Mouse (Mus musculus) stomach, embryonic 14.5 days (tissue): ENCODE measurements at regions not wholly inside any gene's neighbourhood (a gene's known extent, or its start where the extent isn't known, plus 50 kb on each side); places are given as distances from the start of the nearest gene placed in this dataset.

Experiments
- ATAC-seq: fragments of 200-750 bp; cut with Nextera tagmentation; 2 replicates; pipeline ENCODE4 v1.8.0; 2017; ENCODE audit warnings: low read depth, moderate TSS enrichment; ENCODE audit not compliant: insufficient number of reproducible peaks, insufficient read depth, low FRiP score
- H3K27ac ChIP-seq: fragments of 300-500 bp; sonication (generic); 2 replicates; pipeline ENCODE4 v1.5.1; 2014; ENCODE audit warnings: mild to moderate bottlenecking, low read length, moderate library complexity, mixed read lengths
- H3K27me3 ChIP-seq: fragments of 300-500 bp; sonication (generic); 2 replicates; pipeline ENCODE4 v1.6.1; 2014; ENCODE audit warnings: low read length, control low read depth, mixed read lengths; ENCODE audit not compliant: control insufficient read depth, insufficient read depth
- H3K36me3 ChIP-seq: fragments of 300-500 bp; sonication (generic); 2 replicates; pipeline ENCODE4 v1.6.1; 2014; ENCODE audit warnings: mild to moderate bottlenecking, control low read depth, low read length, moderate library complexity, mixed read lengths; ENCODE audit not compliant: control insufficient read depth, insufficient read depth
- H3K4me1 ChIP-seq: fragments of 300-500 bp; sonication (generic); 2 replicates; pipeline ENCODE4 v1.6.1; 2014; ENCODE audit warnings: low read length, control low read depth, mixed read lengths; ENCODE audit not compliant: control insufficient read depth, insufficient read depth
- H3K4me2 ChIP-seq: fragments of 300-500 bp; sonication (generic); replicated peaks from 2 replicates; pipeline ENCODE4 v1.6.1; 2014; ENCODE audit warnings: low read depth, low read length, control low read depth
- H3K4me3 ChIP-seq: fragments of 300-500 bp; sonication (generic); 2 replicates; pipeline ENCODE4 v1.5.1; 2014; ENCODE audit warnings: low read depth, low read length, control low read depth
- H3K9ac ChIP-seq: fragments of 300-500 bp; sonication (generic); replicated peaks from 2 replicates; pipeline ENCODE4 v1.6.1; 2014; ENCODE audit warnings: low read depth, mild to moderate bottlenecking, control low read depth, low read length, moderate library complexity, mixed read lengths
- H3K9me3 ChIP-seq: fragments of 300-500 bp; sonication (generic); 2 replicates; pipeline ENCODE4 v1.6.1; 2016; ENCODE audit warnings: low read depth, low read length, control low read depth; ENCODE audit not compliant: control insufficient read depth
- WGBS: fragments of 180-500 bp; shearing (Covaris S2); extraction: QIAGEN DNeasy Blood & Tissue Kit; methylation state at CpG from one replicate; pipeline ENCODE4 v1.1.7; 2014; 5-methylcytosine and 5-hydroxymethylcytosine counted together

DNA sequence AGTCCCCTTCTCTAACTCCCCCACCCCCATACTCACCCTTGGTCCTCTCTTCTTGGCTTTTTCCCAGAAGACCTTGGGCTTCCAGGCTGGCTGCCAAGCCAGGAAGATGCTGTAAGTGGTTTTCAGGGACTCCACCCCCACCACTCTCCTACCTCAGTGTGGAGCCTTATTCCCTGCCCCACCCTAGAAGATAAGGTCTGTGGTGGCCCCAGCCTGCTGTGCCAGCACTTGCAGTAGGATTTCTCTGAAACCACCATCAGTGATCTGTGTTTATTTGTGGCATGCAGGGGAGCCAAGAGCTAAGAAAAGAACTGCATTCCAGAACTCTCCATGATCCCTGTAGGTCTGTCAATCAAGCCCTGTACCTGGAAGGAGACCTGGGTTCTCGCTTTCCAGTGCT lies 346.4 kb upstream of the Tnp1 start:
- Histone ChIP-seq H3K27me3 (no peaks in the 10 kb centered on the region), H3K36me3 (no peaks in the 10 kb centered on the region), H3K9me3 (no peaks in the 10 kb centered on the region), H3K4me1 (peaks cover 40% of the 10 kb centered on the region), H3K27ac (peak overlapping the region; percentile 87; the same call in 1 of the 2 replicates), H3K4me3 (no peak overlapping the region), H3K9ac (no peak overlapping the region), H3K4me2 (no peak overlapping the region)
- WGBS = 39% methylated on average over 1 of the region's 1 CpGs
- peak; percentile 24; the same call in 1 of the 2 replicates for ATAC-seq

- peak overlapping the region; percentile 87; the same call in 1 of the 2 replicates for H3K27ac ChIP-seq
Observed at GRCm38 (mm10) chr1:73361300-73361699, 345.6 kb upstream of the Tnp1 start.

GRCm38 (mm10) chr1:73354447-73354846 lies 338.7 kb upstream of the Tnp1 start:
- Histone ChIP-seq H3K9me3 (no peaks in the 10 kb centered on the region), H3K36me3 (no peaks in the 10 kb centered on the region), H3K4me1 (no peaks in the 10 kb centered on the region), H3K27ac (no peak overlapping the region), H3K4me3 (no peak overlapping the region), H3K9ac (no peak overlapping the region), H3K4me2 (no peak overlapping the region), H3K27me3 (no peaks in the 10 kb centered on the region)
- no peak for ATAC-seq
- WGBS = 71% methylated on average over 1 of the region's 1 CpGs

More at GRCm38 (mm10) chr1:73361300-73361699, 345.6 kb upstream of the Tnp1 start:
- Histone ChIP-seq H3K36me3 (no peaks in the 10 kb centered on the region), H3K4me2 (no peak overlapping the region), H3K9ac (no peak overlapping the region), H3K4me3 (no peak overlapping the region), H3K4me1 (peaks cover 40% of the 10 kb centered on the region), H3K27me3 (no peaks in the 10 kb centered on the region), H3K9me3 (no peaks in the 10 kb centered on the region)
- WGBS = 63% methylated on average over 7 of the region's 7 CpGs
- no peak for ATAC-seq

GRCm38 (mm10) chr1:73348476-73348875 lies 332.8 kb upstream of the Tnp1 start:
- no peak for ATAC-seq
- Histone ChIP-seq H3K4me2 (no peak overlapping the region), H3K9me3 (no peaks in the 10 kb centered on the region), H3K27me3 (no peaks in the 10 kb centered on the region), H3K27ac (no peak overlapping the region), H3K4me1 (no peaks in the 10 kb centered on the region), H3K9ac (no peak overlapping the region), H3K36me3 (no peaks in the 10 kb centered on the region), H3K4me3 (no peak overlapping the region)
- 41% methylated on average over 6 of the region's 6 CpGs for WGBS

DNA sequence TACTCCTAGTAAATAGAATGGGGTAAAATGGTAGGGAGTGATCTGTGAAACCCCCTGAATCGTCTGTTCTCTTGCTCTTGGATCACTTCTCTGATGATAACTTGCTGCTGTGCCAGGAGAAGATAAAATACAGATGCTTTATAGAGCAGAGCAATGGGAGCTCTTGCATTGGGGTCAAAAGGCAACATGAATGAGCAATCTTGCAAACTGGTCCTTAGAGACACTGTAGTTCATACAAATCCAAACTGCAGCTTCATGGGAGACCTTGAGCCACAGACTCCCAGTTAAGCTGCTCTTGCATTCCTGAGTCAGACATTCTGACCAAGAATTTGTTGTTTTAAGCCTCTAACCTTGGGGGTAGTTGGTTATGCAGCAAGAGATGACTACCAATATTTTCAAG lies 328.9 kb upstream of the Tnp1 start:
- H3K27ac ChIP-seq = no peak overlapping the region
- peaks cover 2% of the 10 kb centered on the region; the same call in 1 of the 2 replicates for H3K4me1 ChIP-seq
- H3K9me3 ChIP-seq = no peaks in the 10 kb centered on the region
- H3K36me3 ChIP-seq = no peaks in the 10 kb centered on the region
- H3K9ac ChIP-seq = no peak overlapping the region
- no peak for ATAC-seq
- H3K4me3 ChIP-seq = no peak overlapping the region
- H3K27me3 ChIP-seq = no peaks in the 10 kb centered on the region
- H3K4me2 ChIP-seq = no peak overlapping the region
- WGBS = 39% methylated on average over 1 of the region's 1 CpGs

DNA sequence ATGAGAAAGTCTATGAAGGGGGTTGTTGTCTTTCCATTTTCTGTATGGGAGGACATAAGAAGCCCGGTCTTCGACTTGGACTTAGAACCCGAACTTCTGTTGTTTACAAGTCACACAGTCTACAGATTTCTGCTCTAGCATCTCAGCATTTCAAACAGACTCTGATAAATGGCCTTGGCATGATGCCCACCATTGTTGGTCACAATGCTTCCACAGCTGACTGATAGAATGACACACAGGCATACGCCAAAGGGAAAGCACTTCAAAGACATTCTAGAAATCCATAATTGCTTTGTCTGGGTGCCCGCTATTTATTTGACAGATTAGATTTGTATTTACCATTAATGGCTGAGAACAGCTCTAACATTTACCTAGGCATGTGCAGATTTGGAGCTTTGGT lies 326.2 kb upstream of the Tnp1 start:
- no peaks in the 10 kb centered on the region for H3K36me3 ChIP-seq
- no peak overlapping the region for H3K4me3 ChIP-seq
- no peak for ATAC-seq
- no peaks in the 10 kb centered on the region for H3K27me3 ChIP-seq
- H3K9me3 ChIP-seq = no peaks in the 10 kb centered on the region
- H3K9ac ChIP-seq = no peak overlapping the region
- H3K4me1 ChIP-seq = peaks cover 2% of the 10 kb centered on the region; the same call in 1 of the 2 replicates
- H3K27ac ChIP-seq = no peak overlapping the region
- 56% methylated on average over 5 of the region's 5 CpGs for WGBS
- no peak overlapping the region for H3K4me2 ChIP-seq

DNA sequence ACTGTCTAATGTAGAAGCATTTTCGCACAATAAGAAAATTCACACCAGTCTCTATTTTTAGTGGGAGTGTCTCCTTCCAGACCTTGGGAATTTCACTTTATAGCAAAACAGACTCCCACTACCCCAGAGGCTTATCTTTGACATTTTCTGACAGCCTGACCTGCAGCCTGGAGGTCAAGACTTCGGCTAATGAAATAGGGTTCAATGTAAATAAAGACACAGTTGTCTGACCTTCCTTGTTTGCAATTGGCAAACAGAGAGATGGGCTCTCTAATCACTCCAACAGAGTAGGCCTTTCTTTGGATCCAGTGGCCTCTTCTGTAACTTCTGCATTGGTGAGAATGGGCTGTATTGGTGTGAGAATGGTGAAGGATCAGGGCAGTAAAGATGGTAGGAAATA lies 321.7 kb upstream of the Tnp1 start:
- Histone ChIP-seq H3K4me2 (no peak overlapping the region), H3K9ac (no peak overlapping the region), H3K4me1 (peaks cover 2% of the 10 kb centered on the region; the same call in 1 of the 2 replicates), H3K27me3 (no peaks in the 10 kb centered on the region), H3K36me3 (no peaks in the 10 kb centered on the region), H3K4me3 (no peak overlapping the region), H3K9me3 (no peaks in the 10 kb centered on the region), H3K27ac (no peak overlapping the region)
- ATAC-seq = no peak
- 39% methylated on average over 2 of the region's 2 CpGs for WGBS

GRCm38 (mm10) chr1:73309556-73309955 lies 293.8 kb upstream of the Tnp1 start:
- no peak for ATAC-seq
- no peak overlapping the region for H3K4me2 ChIP-seq
- H3K9me3 ChIP-seq = no peaks in the 10 kb centered on the region
- H3K9ac ChIP-seq = no peak overlapping the region
- 82% methylated on average over 4 of the region's 4 CpGs for WGBS
- no peaks in the 10 kb centered on the region for H3K36me3 ChIP-seq
- no peak overlapping the region for H3K4me3 ChIP-seq
- peaks cover 6% of the 10 kb centered on the region; the same call in 1 of the 2 replicates for H3K4me1 ChIP-seq
- no peak overlapping the region for H3K27ac ChIP-seq
- no peaks in the 10 kb centered on the region for H3K27me3 ChIP-seq

DNA sequence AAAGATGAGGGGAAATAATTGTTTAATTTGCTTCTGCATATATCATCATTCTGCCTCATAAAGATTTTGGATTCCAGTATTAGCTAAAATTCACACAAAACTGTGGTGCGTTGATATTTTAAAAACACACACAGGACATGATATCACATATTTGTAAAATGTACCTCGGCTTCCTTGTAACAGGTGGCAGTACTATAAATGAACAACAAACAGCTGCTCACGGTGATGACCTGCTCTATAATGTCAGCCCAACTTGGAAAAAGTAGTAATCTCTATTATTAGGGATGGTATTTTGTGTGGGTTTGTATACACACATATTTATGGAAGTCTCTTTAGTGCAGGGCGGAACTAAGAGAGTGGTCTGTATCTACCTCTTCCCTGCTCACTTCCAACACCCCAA lies 292.7 kb upstream of the Tnp1 start:
- H3K4me1 ChIP-seq = peaks cover 6% of the 10 kb centered on the region; the same call in 1 of the 2 replicates
- H3K27ac ChIP-seq = no peak overlapping the region
- H3K9me3 ChIP-seq = no peaks in the 10 kb centered on the region
- no peaks in the 10 kb centered on the region for H3K36me3 ChIP-seq
- no peak for ATAC-seq
- H3K4me2 ChIP-seq = no peak overlapping the region
- H3K27me3 ChIP-seq = no peaks in the 10 kb centered on the region
- WGBS = 85% methylated on average over 4 of the region's 4 CpGs
- H3K9ac ChIP-seq = no peak overlapping the region
- H3K4me3 ChIP-seq = no peak overlapping the region
